Mouse (Mus musculus): Measurements from ENCODE around the gene Slc29a3.
"Not testable (repeated sequence)": the region's sequence is repeated elsewhere in the genome, so short reads cannot be mapped to it uniquely, and the experiment has no call there.

Slc29a3 gene

GRCm38 (mm10) chr10:60762126-60762525, 9.5 kb upstream of the Slc29a3 start:
- DNase-seq = no peak

- DNase-seq = peak; percentile 87
These were observed 7.8 kb upstream of the Slc29a3 start for GRCm38 (mm10) chr10:60760377-60760776.

- peak; percentile 40 for DNase-seq
These were observed 4.4 kb upstream of the Slc29a3 start for GRCm38 (mm10) chr10:60756992-60757391.

- DNase-seq = no peak
These were observed 3.6 kb upstream of the Slc29a3 start for GRCm38 (mm10) chr10:60756146-60756545.

GRCm38 (mm10) chr10:60753941-60754340, 1.3 kb upstream of the Slc29a3 start:
- no peak for DNase-seq

- no peak for DNase-seq
These were observed 667 bp upstream of the Slc29a3 start for GRCm38 (mm10) chr10:60753261-60753660.

- DNase-seq = no peak
These were observed 4.9 kb downstream of the Slc29a3 start for GRCm38 (mm10) chr10:60747667-60748212.

- DNase-seq = no peak
These were observed 6.1 kb downstream of the Slc29a3 start for GRCm38 (mm10) chr10:60746512-60746911.

- DNase-seq = no peak
These were observed 7.9 kb downstream of the Slc29a3 start for GRCm38 (mm10) chr10:60744543-60745290.

GRCm38 (mm10) chr10:60743681-60744080, 8.9 kb downstream of the Slc29a3 start:
- DNase-seq = no peak

- no peak for DNase-seq
These were observed 9.7 kb downstream of the Slc29a3 start for GRCm38 (mm10) chr10:60742942-60743341.

- not testable (repeated sequence) for DNase-seq
These were observed 10.3 kb downstream of the Slc29a3 start for GRCm38 (mm10) chr10:60742296-60742695.

GRCm38 (mm10) chr10:60741435-60741834, 11.2 kb downstream of the Slc29a3 start:
- DNase-seq = no peak

GRCm38 (mm10) chr10:60739619-60740363, 12.8 kb downstream of the Slc29a3 start:
- DNase-seq = no peak

GRCm38 (mm10) chr10:60737886-60738640, 14.5 kb downstream of the Slc29a3 start:
- DNase-seq = no peak

- DNase-seq = no peak
These were observed 15.3 kb downstream of the Slc29a3 start for GRCm38 (mm10) chr10:60737169-60737728.

- no peak for DNase-seq
These were observed 16.9 kb downstream of the Slc29a3 start for GRCm38 (mm10) chr10:60735737-60736136.

- DNase-seq = no peak
These were observed 19.1 kb downstream of the Slc29a3 start for GRCm38 (mm10) chr10:60733471-60733870.

GRCm38 (mm10) chr10:60732397-60732861, 20.2 kb downstream of the Slc29a3 start:
- DNase-seq = no peak

- no peak for DNase-seq
These were observed 20.9 kb downstream of the Slc29a3 start for GRCm38 (mm10) chr10:60731742-60732141.

GRCm38 (mm10) chr10:60727301-60727700, 25.3 kb downstream of the Slc29a3 start:
- no peak for DNase-seq

- DNase-seq = no peak
These were observed 25.7 kb downstream of the Slc29a3 start for GRCm38 (mm10) chr10:60726896-60727295.

GRCm38 (mm10) chr10:60724496-60724895, 28.1 kb downstream of the Slc29a3 start:
- DNase-seq = no peak
